Mouse (Mus musculus) liver, embryonic 13.5 days (tissue): Measurements from ENCODE around the gene Gm9817. TPM values are rescaled to one million over a fixed set of nuclear protein-coding genes. Genes with fewer than 3 reads are reported as not detected.

Source experiments
- ATAC-seq: fragments of 200-750 bp; cut with Nextera tagmentation; 2 replicates; pipeline ENCODE4 v1.8.0; 2017; ENCODE audit warnings: low read depth, mild to moderate bottlenecking, moderate number of reproducible peaks, moderate library complexity
- DNase-seq: peaks from one replicate; pipeline ENCODE4 v3.0.0; 2022
- H3K27ac ChIP-seq: fragments of 300-500 bp; sonication (generic); 2 replicates; pipeline ENCODE4 v1.5.1; 2015; ENCODE audit warnings: moderate library complexity, mild to moderate bottlenecking, inconsistent platforms
- H3K27me3 ChIP-seq: fragments of 300-500 bp; sonication (generic); 2 replicates; pipeline ENCODE4 v1.6.1; 2015; ENCODE audit warnings: mild to moderate bottlenecking, inconsistent platforms
- H3K36me3 ChIP-seq: fragments of 300-500 bp; sonication (generic); 2 replicates; pipeline ENCODE4 v1.6.1; 2015; ENCODE audit warnings: mild to moderate bottlenecking, inconsistent platforms
- H3K4me1 ChIP-seq: fragments of 300-500 bp; sonication (generic); replicated peaks from 2 replicates; pipeline ENCODE4 v1.6.1; 2015; ENCODE audit warnings: inconsistent platforms
- H3K4me2 ChIP-seq: fragments of 300-500 bp; sonication (generic); 2 replicates; pipeline ENCODE4 v1.6.1; 2015; ENCODE audit warnings: inconsistent platforms, mild to moderate bottlenecking, moderate library complexity
- H3K4me3 ChIP-seq: fragments of 300-500 bp; sonication (generic); replicated peaks from 2 replicates; pipeline ENCODE4 v1.5.1; 2015; ENCODE audit warnings: mild to moderate bottlenecking, inconsistent platforms
- H3K9ac ChIP-seq: fragments of 300-500 bp; sonication (generic); 2 replicates; pipeline ENCODE4 v1.6.1; 2015; ENCODE audit warnings: mild to moderate bottlenecking, inconsistent platforms
- H3K9me3 ChIP-seq: fragments of 300-500 bp; sonication (generic); replicated peaks from 2 replicates; pipeline ENCODE4 v1.6.1; 2016; ENCODE audit warnings: inconsistent platforms
- WGBS: fragments of 180-500 bp; shearing (Covaris S2); methylation state at CpG from one replicate; pipeline ENCODE4 v1.1.7; 2015; ENCODE audit not compliant: insufficient replicate concordance; 5-methylcytosine and 5-hydroxymethylcytosine counted together
- polyA plus RNA-seq: library from polyadenylated mRNA; unstranded; fragments of >200 nt; fragmentation: Nextera tagmentation; extraction: Ambion mirVana; gene quantifications from 2 replicates; pipeline ENCODE4 v1.2.1, GENCODE M21; 2015

Gene Gm9817
- polyA plus RNA-seq, 1 experiment from 2014 or later: not detected

DNA sequence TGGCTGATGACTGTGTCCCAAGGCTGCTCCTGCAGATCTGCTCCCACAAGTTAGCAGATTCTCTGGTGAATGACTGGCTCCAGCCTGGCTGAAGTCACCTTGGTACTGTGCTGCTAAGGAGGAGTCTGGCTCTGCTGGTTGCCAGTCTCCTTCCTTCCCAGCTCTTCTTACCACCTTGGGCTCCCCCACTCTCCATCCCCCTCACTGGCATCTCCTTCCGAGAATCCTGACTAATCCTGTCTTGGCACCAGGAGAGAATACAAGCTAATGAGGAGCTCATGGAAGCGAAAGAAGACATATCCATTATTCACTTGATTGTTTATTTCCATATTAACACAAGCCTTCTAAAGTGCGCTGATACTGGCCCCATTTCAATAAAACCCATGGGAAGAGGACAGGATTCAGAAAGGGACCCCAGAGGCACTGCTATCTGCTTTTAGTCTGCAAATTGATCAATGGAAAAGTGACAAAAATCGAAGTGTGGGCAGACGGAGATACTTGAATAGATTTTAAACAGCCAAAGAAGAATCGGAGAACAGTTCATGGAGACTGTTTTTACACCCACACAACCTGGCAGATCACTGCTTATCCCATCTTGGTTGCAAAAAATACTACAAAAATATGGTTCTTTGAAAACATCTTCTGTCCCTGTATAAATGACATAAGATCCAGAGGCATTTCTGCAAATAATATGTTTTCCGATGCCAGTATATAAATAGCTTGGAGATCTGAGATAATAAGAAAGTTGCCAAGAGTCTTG is 29.1 kb upstream of the Gm9817 start:
- DNase-seq (no peak), ATAC-seq (no peak)
- Histone ChIP-seq H3K27ac (no peak overlapping the region), H3K27me3 (peaks cover 29% of the 10 kb centered on the region), H3K4me2 (no peak overlapping the region), H3K9ac (no peak overlapping the region), H3K36me3 (no peaks in the 10 kb centered on the region), H3K4me1 (no peaks in the 10 kb centered on the region), H3K9me3 (no peaks in the 10 kb centered on the region), H3K4me3 (no peak overlapping the region)
- WGBS: 67% methylated on average over 7 of the region's 7 CpGs

GRCm38 (mm10) chr13:45052805-45053204 is 25.7 kb upstream of the Gm9817 start:
- peaks cover 20% of the 10 kb centered on the region; the same call in 1 of the 2 replicates for H3K27me3 ChIP-seq
- 49% methylated on average over 7 of the region's 7 CpGs for WGBS
- H3K4me1 ChIP-seq: no peaks in the 10 kb centered on the region
- H3K9ac ChIP-seq: no peak overlapping the region
- no peaks in the 10 kb centered on the region for H3K9me3 ChIP-seq
- H3K36me3 ChIP-seq: no peaks in the 10 kb centered on the region
- H3K4me2 ChIP-seq: no peak overlapping the region
- no peak for ATAC-seq
- no peak for DNase-seq
- H3K4me3 ChIP-seq: no peak overlapping the region
- no peak overlapping the region for H3K27ac ChIP-seq

- Histone ChIP-seq H3K27me3 (peaks cover 21% of the 10 kb centered on the region), H3K9ac (no peak overlapping the region)
- 57% methylated on average over 3 of the region's 3 CpGs for WGBS
Measured at GRCm38 (mm10) chr13:45053843-45054242, 24.6 kb upstream of the Gm9817 start.

GRCm38 (mm10) chr13:45059206-45059605 is 19.3 kb upstream of the Gm9817 start:
- no peak overlapping the region for H3K9ac ChIP-seq
- H3K36me3 ChIP-seq: no peaks in the 10 kb centered on the region
- H3K27me3 ChIP-seq: peaks cover 18% of the 10 kb centered on the region
- H3K4me2 ChIP-seq: no peak overlapping the region
- ATAC-seq: no peak
- no peaks in the 10 kb centered on the region for H3K9me3 ChIP-seq
- WGBS: 79% methylated on average over 17 of the region's 17 CpGs
- no peak for DNase-seq
- no peaks in the 10 kb centered on the region for H3K4me1 ChIP-seq
- H3K27ac ChIP-seq: no peak overlapping the region
- H3K4me3 ChIP-seq: no peak overlapping the region

More at GRCm38 (mm10) chr13:45053843-45054242, 24.6 kb upstream of the Gm9817 start:
- Histone ChIP-seq H3K4me2 (no peak overlapping the region), H3K36me3 (no peaks in the 10 kb centered on the region), H3K9me3 (no peaks in the 10 kb centered on the region), H3K27ac (no peak overlapping the region), H3K4me3 (no peak overlapping the region), H3K4me1 (no peaks in the 10 kb centered on the region)
- DNase-seq (no peak), ATAC-seq (no peak)

- Histone ChIP-seq H3K4me2 (no peak overlapping the region), H3K36me3 (no peaks in the 10 kb centered on the region), H3K4me1 (no peaks in the 10 kb centered on the region), H3K27me3 (peaks cover 22% of the 10 kb centered on the region), H3K9me3 (no peaks in the 10 kb centered on the region), H3K9ac (no peak overlapping the region), H3K4me3 (no peak overlapping the region), H3K27ac (no peak overlapping the region)
- 50% methylated on average over 5 of the region's 5 CpGs for WGBS
- ATAC-seq (no peak), DNase-seq (no peak)
Measured at GRCm38 (mm10) chr13:45063146-45063545, 15.3 kb upstream of the Gm9817 start.

DNA sequence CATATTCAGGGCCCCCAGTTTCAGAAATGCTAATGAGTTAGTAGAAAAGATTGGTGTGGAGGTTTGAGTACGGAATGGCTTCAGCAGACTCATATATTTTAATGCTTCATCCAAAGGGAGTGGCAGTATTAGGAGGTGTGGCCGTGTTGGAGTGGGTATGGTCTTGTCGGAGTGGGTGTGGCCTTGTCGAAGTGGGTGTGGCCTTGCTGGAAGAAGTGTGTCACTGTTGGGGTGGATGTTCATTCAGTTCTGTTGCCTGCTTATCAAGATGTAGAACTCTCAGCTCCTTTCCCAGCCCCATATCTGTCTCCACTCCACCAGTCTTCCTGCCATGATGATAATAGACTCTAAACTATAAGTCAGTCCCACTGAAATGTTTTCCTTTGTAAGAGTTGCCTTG is 13.5 kb upstream of the Gm9817 start:
- 54% methylated on average over 4 of the region's 4 CpGs for WGBS
- ATAC-seq (no peak), DNase-seq (no peak)
- no peak overlapping the region for H3K9ac ChIP-seq
- no peaks in the 10 kb centered on the region for H3K4me1 ChIP-seq
- H3K27me3 ChIP-seq: peaks cover 17% of the 10 kb centered on the region
- H3K4me2 ChIP-seq: no peak overlapping the region
- H3K9me3 ChIP-seq: no peaks in the 10 kb centered on the region
- H3K36me3 ChIP-seq: no peaks in the 10 kb centered on the region
- H3K27ac ChIP-seq: no peak overlapping the region
- no peak overlapping the region for H3K4me3 ChIP-seq

GRCm38 (mm10) chr13:45070366-45070765 is 8.1 kb upstream of the Gm9817 start:
- WGBS: 74% methylated on average over 6 of the region's 6 CpGs
- no peak for ATAC-seq
- H3K27ac ChIP-seq: no peak overlapping the region

DNA sequence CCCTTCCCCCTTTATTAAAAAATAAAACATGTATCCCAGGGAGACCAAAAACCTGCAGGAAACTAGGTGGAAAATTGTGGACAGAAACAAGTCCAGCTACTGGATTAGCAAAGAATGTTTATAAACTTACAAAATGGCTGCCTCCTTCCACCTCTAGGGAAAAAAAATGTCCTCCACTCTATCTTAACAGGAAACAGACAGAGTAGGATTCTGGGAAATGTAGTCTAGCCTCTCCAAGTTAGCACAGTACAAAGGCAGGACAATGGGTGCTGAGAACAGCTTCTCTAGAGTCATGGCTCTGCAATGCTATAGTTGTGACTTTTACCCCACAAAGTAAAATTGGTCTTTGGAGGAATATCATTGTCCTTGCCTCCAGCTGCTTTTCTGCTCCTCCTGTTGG is 3.5 kb upstream of the Gm9817 start:
- Histone ChIP-seq H3K27ac (no peak overlapping the region), H3K27me3 (peaks cover 45% of the 10 kb centered on the region), H3K9me3 (no peaks in the 10 kb centered on the region), H3K4me2 (no peak overlapping the region), H3K4me1 (no peaks in the 10 kb centered on the region), H3K9ac (no peak overlapping the region), H3K36me3 (no peaks in the 10 kb centered on the region), H3K4me3 (no peak overlapping the region)
- no peak for ATAC-seq
- DNase-seq: no peak

More at GRCm38 (mm10) chr13:45070366-45070765, 8.1 kb upstream of the Gm9817 start:
- Histone ChIP-seq H3K36me3 (no peaks in the 10 kb centered on the region), H3K4me2 (no peak overlapping the region), H3K27me3 (peaks cover 23% of the 10 kb centered on the region; the same call in 1 of the 2 replicates), H3K9ac (no peak overlapping the region), H3K4me3 (no peak overlapping the region), H3K9me3 (no peaks in the 10 kb centered on the region), H3K4me1 (no peaks in the 10 kb centered on the region)
- DNase-seq: no peak

GRCm38 (mm10) chr13:45075715-45076114 is 2.8 kb upstream of the Gm9817 start:
- H3K4me2 ChIP-seq: no peak overlapping the region
- no peak overlapping the region for H3K27ac ChIP-seq
- 63% methylated on average over 2 of the region's 2 CpGs for WGBS
- ATAC-seq: no peak
- no peak for DNase-seq
- peaks cover 41% of the 10 kb centered on the region for H3K27me3 ChIP-seq
- no peak overlapping the region for H3K9ac ChIP-seq
- H3K36me3 ChIP-seq: no peaks in the 10 kb centered on the region
- no peaks in the 10 kb centered on the region for H3K4me1 ChIP-seq
- 0 out of 2 replicates have a peak, but pooled peaks cover 2% of the 10 kb centered on the region for H3K9me3 ChIP-seq
- no peak overlapping the region for H3K4me3 ChIP-seq

- Histone ChIP-seq H3K36me3 (no peaks in the 10 kb centered on the region), H3K27me3 (peaks cover 53% of the 10 kb centered on the region)
- 77% methylated on average over 3 of the region's 3 CpGs for WGBS
Measured at GRCm38 (mm10) chr13:45080771-45081170, 2.3 kb downstream of the Gm9817 start.

DNA sequence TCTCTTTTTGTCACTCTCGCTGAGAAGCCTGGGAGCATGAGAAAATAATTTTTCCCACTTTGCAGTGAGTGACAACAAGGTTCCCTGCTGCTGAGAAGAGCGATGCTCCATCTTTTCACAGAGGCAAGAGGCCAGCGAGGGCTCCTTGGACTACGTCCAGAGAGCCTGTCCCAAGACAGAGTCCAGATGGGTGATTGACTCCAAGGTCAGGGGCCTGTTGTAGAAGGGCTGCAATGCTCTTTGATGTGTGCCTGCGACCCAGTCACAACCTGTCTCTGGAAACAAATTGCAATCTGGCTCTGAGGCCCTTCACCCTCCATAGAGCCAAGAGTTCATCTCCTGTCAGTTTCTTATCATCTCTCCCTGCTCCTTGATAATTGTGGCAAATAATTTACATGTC is 5.2 kb downstream of the Gm9817 start:
- no peak for ATAC-seq
- H3K9me3 ChIP-seq: 0 out of 2 replicates have a peak, but pooled peaks cover 7% of the 10 kb centered on the region
- H3K9ac ChIP-seq: no peak overlapping the region
- H3K36me3 ChIP-seq: no peaks in the 10 kb centered on the region
- no peak overlapping the region for H3K4me2 ChIP-seq
- WGBS: 61% methylated on average over 5 of the region's 5 CpGs
- DNase-seq: no peak
- peaks cover 52% of the 10 kb centered on the region for H3K27me3 ChIP-seq
- H3K27ac ChIP-seq: no peak overlapping the region
- peaks cover under 1% of the 10 kb centered on the region; the same call in 1 of the 2 replicates for H3K4me1 ChIP-seq
- no peak overlapping the region for H3K4me3 ChIP-seq

More at GRCm38 (mm10) chr13:45080771-45081170, 2.3 kb downstream of the Gm9817 start:
- no peaks in the 10 kb centered on the region for H3K4me1 ChIP-seq
- 0 out of 2 replicates have a peak, but pooled peaks cover 7% of the 10 kb centered on the region for H3K9me3 ChIP-seq
- ATAC-seq (no peak), DNase-seq (no peak)
- H3K9ac ChIP-seq: no peak overlapping the region
- H3K4me3 ChIP-seq: no peak overlapping the region
- H3K4me2 ChIP-seq: no peak overlapping the region
- no peak overlapping the region for H3K27ac ChIP-seq

GRCm38 (mm10) chr13:45088796-45089221 is 10.3 kb downstream of the Gm9817 start:
- no peaks in the 10 kb centered on the region for H3K9me3 ChIP-seq
- H3K4me3 ChIP-seq: no peak overlapping the region
- DNase-seq: no peak
- H3K27ac ChIP-seq: no peak overlapping the region
- peaks cover 61% of the 10 kb centered on the region for H3K27me3 ChIP-seq
- no peaks in the 10 kb centered on the region for H3K36me3 ChIP-seq
- peaks cover 15% of the 10 kb centered on the region for H3K4me1 ChIP-seq
- no peak overlapping the region for H3K4me2 ChIP-seq
- ATAC-seq: peak; percentile 45; the same call in 1 of the 2 replicates
- no peak overlapping the region for H3K9ac ChIP-seq
- WGBS: 31% methylated on average over 2 of the region's 2 CpGs
